Mouse (Mus musculus) right cerebral cortex, postnatal 36 days (tissue): ENCODE results near the gene Smarcal1.

Experiments used
- DNase-seq, 2 experiments: peaks; one replicate each; pipeline ENCODE4 v3.0.0; 2022; ENCODE audit warnings: low spot score in 2 of 2, mixed read lengths in 1 of 2

Smarcal1 gene

DNA sequence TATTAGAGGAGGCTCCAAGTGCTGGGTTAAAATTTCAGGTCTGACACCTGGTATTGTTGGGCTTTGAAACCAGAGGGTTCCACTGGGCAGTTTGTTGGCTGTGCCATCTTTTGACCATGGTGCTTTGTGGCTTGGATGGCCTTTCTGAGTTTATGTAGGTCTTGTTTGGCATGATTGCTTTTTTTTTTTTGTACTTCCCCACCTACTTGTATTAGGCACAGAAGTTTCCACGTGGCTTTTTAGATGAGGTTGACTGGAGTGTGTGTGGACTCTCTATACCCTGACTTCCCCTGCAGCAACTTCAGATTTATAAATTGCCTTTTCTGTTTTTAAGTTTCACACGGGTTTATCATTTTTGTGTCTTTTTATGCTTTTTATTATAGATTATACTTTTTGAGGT lies 5.7 kb downstream of the Smarcal1 start:
- no peak for DNase-seq

DNA sequence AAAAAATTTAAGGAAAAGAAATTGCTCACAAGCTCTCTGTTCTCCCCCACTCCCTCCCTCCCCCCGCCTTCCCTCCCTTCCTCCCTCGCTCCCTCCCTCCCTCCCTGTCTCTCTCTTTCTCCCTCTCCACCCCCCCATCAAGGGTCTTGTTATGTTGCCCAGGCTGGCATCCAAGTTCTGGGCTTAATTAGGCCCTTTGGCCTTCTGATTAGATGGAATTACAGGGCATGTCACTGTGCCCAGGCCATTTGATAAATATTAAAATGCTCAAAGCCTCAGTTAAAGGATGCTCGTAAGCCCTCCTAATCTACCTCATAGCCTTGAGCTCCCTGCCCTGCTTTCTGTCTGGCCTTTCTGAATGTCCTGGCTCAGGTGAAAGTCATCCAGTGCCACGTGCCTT lies 7.6 kb downstream of the Smarcal1 start:
- DNase-seq = no peak

DNA sequence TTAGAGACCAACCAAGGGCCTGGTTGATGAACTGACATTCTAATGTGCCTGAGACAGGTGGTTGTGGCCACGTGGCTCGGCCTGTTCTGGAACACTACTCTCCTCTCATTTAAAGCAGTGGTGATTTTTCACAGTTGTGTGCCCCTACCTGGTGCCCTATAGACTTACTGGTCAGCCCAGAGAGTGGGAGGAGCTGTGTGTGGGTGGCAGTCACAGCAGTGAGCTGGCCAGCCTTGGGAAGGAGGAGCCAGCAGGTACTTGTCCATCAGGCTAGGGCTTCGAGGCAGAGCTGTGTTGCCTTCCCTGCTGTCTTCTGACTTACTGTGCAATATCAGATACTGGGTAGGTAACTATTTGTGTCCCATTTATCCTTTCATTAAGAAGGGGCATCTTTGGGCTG lies 9.3 kb downstream of the Smarcal1 start:
- no peak for DNase-seq

DNA sequence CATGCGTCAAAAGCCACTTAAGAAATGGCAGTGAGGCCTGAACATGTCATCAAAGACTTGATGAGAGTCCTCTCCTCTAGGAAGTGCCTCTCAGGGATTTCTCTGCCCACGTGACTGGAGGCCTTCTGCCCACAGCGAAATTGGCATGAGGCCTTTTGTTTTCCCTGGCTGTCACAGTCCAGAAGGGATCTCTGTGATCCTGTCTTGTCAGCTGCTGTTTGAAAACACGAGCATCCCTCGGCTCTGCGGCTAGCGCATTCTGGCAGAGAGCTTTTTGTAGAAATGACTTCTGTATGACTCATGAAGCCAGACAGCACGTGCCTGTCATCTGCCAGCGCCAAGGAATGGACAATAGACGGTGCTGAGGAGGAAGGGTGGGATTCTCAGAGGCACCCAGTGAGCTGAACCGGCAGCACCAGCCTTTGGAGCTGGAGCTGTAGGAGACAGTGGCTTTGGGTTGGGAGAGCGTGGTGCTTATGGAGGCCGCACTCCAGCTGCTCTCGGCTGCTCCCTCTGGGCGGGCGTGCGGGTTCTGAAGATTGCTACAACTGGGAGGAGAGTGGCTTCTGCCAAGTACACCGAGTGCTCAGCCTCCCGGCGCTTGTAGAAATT lies 10.4 kb downstream of the Smarcal1 start:
- DNase-seq = peak; percentile 85

DNA sequence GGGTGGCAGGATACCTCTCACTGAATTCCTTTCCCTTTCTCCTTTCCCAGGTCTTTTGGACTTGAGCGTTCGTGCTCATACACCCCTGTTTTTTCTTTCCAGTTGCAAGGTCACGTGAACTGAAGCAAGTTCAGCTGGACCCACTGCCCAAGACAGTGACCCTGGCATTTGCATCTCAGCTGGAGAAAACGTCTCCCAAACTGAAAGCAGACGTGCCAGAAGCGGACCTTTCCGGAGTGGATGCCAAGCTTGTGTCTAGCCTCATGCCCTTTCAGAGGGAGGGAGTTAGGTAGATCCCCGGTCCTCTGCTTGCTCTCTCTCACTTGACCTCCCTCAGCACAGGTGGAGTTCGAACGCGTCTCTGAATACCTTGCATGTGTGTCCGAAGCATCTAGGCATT lies 12.6 kb downstream of the Smarcal1 start:
- DNase-seq = no peak

DNA sequence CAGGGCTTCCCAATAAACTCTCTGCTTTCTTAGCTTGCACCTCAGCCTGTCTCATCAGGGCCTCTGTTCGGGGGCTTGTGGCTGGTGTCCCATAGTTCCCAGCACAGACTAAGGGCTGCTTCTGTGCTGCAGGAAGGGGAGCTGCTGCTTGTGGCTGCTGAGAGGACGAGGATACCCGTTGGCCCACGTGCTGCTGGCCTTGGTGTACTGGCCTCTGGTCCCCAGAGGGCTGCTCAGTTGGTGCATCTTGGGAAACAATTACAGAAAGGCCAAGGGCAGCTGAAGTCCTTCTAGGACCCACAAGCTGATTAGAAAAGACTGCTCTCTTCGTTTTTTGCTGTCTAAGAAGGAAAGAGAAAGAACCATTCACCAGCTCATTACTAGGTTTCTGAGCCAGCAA lies 13.2 kb downstream of the Smarcal1 start:
- no peak for DNase-seq

DNA sequence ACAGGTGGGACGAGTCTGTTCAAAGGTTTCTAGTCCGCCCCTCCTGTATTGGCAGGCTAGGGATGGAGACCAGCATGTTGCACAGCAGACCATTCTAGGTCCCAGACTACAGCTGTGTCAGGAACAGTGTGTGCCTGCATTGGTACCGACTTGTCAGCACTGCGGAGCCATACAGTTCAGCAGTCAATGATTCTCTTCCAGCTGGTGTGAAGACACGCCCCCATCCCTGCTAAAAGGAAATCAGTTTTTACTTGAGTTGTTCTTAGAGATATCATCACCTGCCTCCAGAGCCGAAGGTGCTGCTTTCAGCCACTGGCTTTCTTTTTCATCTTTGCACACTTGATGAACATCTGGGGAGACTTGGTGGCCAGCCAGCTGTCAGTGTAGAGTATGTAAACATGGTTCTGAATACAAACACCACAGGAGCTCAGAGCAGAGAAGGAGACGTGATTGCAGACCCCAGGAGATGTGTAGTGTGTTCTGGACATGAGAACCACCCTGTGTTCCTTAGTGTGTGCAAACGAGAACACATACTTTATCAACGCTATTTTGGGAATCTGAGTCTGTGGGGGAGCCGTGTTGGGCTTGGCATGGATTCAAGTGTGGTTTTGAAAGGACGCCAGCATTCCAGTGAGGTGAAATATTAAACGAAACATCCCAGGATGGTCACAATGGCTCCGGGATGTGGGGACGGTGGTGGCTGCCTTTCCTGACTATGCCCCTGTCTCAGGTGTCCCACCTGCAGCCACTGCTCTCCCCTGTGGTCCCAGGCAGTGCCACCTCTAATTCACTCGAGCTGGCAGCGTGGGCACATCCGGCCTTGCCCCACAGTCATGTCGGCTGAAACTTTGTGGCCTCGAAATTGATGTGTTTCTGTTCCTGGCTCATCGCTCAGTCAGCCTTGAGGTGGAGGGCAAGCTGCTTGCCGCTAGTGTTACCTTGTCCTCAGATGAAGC lies 16.4 kb downstream of the Smarcal1 start:
- no peak for DNase-seq

DNA sequence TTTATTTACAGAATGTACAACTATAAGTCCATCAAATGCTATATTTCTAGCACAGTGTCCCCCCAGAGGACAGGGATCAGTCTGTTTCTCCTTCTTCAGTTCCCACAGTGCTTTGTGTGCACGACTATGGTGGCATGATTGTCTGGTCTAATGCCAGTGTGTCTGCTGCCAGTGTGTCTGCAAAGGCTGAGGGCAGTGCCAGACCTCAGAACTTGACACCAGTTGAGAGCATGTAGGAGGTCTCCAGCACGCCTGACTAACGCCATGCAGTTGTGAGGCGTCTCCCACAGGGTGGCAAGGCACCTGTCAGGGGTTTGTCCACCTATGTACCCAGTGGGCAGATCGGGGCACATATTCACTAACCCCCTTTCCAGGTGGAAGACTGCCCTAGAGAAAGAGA lies 17.7 kb downstream of the Smarcal1 start:
- DNase-seq = no peak

DNA sequence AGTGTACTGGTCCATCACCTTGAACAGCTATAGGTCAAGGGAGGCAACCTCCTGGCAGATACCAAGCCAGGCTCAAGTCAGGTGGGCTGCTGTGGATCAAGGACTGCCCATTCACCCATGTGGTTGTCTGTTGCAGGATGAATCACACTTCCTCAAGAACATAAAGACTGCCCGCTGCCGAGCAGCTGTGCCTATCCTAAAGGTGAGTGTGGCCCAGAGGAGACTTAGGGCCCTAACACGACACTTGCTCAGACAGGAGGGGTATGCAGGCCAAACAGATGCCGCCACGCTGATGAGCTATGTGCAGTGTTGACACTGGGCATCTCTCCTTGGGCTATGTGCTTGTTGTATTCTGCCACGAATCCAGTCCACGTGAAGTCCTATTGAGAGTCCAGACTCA lies 18.2 kb downstream of the Smarcal1 start:
- no peak for DNase-seq

DNA sequence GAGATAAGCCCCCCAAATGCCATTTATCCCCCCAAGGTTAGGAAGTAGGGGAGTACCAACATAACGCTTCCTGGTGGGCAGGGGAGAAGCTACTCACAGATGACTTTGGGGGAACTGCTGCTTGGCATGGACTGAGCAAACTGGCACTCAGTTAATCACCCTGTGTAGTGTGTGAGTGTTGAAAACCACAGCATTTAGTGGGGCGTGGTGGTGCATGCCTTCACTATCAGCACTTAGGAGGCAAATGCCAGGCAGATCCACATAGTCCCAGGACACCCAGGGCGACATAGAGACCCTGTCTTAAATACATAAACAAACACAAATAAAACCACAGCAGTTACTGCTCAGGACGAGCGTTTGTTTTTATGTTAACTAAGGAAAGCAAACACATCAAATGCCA lies 19.1 kb downstream of the Smarcal1 start:
- DNase-seq = no peak

DNA sequence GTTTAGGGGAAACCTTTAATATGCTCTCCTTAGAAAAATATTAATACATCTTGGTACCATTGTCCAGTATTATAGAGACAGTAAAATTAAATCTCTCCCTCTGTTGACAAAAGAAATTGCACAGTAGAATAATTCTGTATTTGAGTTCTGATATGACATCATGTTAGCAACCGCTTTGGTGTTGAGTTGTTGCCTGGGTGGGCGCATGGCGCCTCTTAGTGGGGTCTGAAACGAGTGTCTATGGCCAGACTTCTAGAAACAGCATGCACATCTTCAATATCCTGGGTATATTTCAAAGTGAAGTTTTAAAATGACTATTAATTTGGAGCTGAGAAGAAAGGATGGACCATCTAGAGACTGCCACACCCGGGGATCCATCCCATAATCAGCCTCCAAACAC lies 19.8 kb downstream of the Smarcal1 start:
- no peak for DNase-seq

DNA sequence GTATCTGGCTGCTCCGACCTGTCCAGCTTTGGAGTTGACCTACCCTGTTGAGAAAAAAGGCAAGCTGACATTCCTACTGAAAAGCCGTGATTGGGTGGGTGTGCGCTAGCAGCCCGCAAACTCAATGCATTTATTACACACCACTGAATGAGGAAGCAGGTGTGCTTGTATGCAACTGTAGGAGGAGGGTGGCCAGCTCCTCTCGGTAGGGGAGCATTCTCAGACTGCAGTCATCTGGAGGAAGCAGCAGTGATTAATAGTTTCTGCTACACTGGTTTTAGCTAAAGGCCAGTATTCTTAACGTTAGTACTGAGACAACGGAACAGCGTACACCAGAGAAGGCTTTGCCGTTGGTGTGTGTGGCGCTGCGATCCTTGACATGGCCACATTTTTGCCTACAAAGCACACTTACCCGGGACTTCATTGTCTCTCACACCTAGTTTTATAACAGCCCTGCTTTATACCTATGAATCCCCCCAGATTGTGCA lies 23.2 kb downstream of the Smarcal1 start:
- no peak for DNase-seq

DNA sequence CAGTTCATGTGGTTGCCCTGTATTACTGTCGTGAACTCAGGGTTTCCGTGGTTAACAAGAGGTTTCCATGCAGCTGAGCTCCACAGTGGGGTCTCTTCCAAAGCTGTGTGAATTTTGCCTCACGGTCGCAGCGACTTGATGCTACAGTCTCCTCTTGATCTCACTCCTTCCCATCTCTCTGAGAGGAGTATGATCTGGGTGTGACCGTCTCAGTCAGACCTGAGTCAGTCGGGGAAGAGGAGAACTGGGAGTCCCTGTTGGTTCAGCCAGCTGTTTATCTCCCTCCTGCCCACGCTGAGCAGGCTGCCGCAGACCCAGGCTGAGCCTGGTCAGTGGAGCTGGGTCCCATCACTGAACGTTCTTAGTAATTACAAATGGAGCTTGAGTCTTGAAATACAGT lies 26.1 kb downstream of the Smarcal1 start:
- DNase-seq = no peak

DNA sequence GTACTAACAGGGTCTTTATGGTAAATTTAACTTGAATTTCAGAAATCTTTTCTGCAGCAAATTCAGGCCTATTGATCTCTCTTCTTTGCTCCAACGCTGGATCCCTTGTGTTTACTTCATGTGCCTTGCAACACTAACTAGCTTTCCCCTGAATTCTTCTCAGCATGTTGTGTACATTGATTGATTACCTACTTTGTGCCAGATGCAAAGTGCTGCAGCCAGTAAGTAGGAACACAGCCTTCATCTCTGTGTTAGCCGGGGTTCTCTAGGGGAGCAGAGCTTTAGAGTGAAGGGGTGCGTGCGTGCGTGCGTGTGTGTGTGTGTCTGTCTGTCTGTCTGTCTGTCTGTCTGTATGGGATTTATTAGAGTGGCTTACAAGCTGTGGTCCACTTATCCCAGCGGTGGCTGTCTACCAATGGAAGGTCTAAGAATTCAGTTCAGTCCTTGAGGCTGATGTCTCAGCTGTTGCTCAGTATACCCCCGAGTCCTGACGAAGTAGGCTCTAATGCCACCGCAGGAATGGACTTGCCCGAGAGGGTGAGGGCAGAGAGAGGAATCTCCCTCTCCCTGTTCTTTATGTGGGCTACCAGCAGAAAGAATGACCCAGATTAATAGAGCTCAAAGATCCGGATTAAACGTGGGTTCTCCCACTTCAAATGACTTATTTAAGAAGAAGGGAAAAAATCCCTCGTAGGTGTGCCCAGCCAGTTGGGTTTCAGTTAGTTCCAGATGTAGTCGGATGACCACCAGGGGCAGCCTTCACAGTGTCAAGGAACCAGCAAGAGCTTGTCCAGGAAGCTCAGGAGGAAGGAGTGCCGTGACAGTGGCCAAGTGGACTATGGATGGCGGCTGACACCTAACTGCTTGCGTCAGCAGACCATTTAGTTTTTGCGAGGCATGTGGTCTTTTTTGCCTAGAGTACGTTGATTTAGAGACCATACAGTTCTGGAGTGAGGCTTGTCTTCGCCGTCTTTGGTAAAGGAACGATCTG lies 27.1 kb downstream of the Smarcal1 start:
- no peak for DNase-seq

DNA sequence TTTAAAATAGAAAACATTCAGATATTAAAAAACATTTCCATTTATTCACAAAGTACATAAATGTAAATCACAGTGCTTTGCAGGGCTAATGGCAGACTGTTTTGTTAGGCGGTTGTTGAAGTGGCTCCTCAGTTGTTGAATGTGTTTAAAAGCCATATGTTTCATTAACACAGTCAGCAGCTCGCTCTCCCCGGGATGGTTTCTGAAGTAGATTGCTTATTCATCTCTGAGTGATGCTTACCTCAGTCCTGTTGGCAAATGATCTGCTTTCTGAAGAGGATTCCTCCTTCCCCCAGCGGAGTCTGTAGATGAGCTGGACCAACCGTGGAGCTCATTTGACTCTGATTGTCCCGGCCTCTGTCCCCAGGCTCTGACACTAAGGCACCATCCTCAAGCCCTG lies 29.1 kb downstream of the Smarcal1 start:
- no peak for DNase-seq

DNA sequence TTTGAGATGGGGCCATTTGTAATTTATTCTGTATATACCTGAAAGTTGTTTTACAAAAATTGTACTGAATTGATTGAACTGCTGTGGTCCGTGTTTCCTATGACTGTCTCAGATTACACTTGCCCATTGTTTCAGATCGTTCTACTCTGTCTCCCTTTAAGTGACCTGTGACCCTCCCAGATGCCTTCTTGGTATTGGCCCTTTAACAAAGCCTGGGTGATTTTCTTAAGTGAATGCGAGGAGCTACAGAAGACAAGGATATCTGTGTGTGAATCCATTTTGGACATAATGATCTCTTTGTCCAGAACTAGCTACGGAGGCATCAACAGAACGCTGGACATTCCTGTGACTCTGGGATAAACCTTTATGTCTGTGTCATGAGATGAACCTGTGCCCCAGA lies 52.2 kb downstream of the Smarcal1 start:
- no peak for DNase-seq

DNA sequence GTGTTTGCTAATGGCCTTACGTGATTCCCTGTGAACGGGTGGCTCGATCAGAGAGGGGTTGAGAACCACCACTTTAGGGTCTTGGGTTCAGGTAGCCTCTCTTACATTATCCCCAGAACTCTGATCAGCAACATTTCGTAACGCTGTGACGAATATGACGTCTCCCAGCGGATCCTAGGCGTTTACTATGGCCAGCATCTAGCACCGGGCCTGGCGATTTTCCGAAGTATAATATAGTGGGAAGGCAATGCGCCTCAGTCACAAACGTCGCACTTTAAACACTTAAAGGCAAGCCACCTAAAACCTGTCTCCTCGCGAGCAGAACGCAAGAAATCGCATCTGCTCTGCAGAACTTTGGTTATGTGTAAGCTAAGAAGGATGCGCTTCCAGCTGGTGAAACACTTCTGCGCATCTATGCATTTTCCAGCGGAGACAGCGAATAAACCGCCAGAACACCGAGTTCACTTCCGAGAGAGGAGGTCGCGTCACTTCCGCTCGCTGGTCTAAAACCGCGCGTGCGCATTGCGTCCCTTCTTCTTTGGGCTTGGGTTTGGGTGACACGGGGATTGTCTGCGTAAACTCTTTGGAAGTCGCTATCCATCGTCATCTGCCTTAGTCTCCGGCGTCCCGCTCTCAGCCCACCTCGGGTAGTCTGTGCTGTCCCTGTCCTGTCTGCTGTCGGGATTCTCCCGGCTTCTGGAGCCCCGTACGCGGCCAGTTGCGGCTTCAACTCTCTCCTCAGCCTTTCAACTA lies 57.8 kb downstream of the Smarcal1 start:
- DNase-seq = peak; percentile 47 to 52

DNA sequence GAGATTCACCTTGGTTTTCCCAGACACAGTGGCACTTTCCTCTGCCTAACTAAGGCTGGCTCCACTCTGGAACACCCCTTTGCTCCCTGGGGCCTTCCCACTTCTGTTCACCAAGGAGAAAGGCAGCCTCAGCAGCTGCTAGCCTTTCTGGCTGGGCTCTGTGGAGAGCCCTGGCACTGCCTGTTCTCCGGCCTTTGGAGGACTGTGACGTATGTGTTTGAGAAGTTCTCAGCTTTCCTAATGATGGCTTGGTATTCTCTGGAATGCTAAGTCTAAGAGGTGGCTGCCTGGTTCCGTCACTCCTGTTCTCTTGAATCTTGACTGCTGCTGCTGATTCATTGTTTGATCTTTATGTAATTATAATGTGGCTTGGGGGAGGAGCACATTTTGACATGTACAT lies 90.0 kb downstream of the Smarcal1 start:
- no peak for DNase-seq
